Mouse (Mus musculus) embryonic fibroblast, embryonic 13.5 days (primary cell): ENCODE data around the gene Car5a. TPM values are rescaled to one million over a fixed set of nuclear protein-coding genes. Genes with fewer than 3 reads are reported as not detected.

ENCODE experiments used
- H3K27ac ChIP-seq: 2 replicates; pipeline ENCODE4 v1.5.1; 2012; ENCODE audit warnings: low read length, control low read depth, inconsistent platforms; ENCODE audit not compliant: insufficient read depth
- H3K4me1 ChIP-seq: 2 replicates; pipeline ENCODE4 v1.6.1; 2011; ENCODE audit warnings: low read length; ENCODE audit not compliant: control insufficient read depth, insufficient read depth
- H3K4me3 ChIP-seq: 2 replicates; pipeline ENCODE4 v1.5.1; 2011; ENCODE audit warnings: mild to moderate bottlenecking, control low read depth, low read length; ENCODE audit not compliant: insufficient read depth
- CTCF ChIP-seq: IDR thresholded peaks from 2 replicates; pipeline ENCODE4 v1.5.1; 2011; ENCODE audit warnings: mild to moderate bottlenecking, control low read depth, low read length, moderate library complexity, borderline replicate concordance; ENCODE audit not compliant: insufficient read depth
- POLR2A ChIP-seq: IDR thresholded peaks from 2 replicates; pipeline ENCODE4 v1.6.1; 2011; ENCODE audit warnings: low read depth, mild to moderate bottlenecking, control low read depth, low read length, moderate library complexity
- polyA plus RNA-seq: library from polyadenylated mRNA; stranded (reverse); fragments of >200 nt; gene quantifications from 2 replicates; pipeline ENCODE4 v1.2.4, GENCODE M21; 2011; ENCODE audit warnings: low read depth; ENCODE audit not compliant: missing spikeins, insufficient read length

Car5a gene
- polyA plus RNA-seq, 1 experiment = 3.5 TPM

DNA sequence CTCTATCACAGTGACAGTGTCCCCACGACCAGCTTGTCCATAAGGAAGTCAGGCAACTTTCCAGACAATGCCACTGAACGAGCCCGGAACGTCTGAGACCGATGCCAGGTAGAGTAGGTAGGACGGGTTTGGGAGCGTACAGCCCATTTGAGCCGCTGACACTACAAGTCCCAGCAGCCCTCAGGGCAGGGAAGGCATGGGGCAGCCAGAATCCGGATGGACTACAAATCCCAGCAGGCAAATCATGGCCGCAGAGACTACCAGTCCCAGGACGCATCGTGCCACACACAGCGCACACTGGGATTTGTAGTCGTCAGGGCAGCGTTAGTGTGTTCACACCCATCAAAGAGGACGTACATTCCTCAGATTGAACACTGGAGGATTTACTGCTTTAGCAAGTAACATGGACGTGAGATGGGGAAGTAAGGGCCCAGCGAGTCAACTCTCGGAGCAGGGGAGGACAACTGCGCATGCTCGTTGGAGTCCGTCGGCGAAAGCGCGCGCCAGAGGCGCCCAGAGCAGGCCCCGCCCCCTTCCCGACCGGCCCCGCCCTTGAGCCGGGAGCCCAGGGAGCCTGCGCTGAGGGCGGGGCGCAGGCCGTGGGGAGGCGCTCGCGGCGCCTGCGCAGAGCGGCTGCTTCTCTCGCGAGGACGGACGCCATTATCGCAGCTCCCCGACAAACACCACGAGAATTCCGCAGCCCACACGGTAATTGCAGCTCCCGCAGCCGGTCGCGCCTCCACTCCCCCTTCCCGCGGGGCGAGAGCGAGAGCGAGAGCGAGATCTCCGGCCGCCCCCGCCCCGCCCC is 5.4 kb upstream of the Car5a start:
- Histone ChIP-seq H3K4me3 (peak overlapping the region; percentile 43), H3K4me1 (peaks cover 6% of the 10 kb centered on the region), H3K27ac (peak overlapping the region; percentile 83)
- TF ChIP-seq POLR2A (peak; percentile 67), CTCF (no peak)

DNA sequence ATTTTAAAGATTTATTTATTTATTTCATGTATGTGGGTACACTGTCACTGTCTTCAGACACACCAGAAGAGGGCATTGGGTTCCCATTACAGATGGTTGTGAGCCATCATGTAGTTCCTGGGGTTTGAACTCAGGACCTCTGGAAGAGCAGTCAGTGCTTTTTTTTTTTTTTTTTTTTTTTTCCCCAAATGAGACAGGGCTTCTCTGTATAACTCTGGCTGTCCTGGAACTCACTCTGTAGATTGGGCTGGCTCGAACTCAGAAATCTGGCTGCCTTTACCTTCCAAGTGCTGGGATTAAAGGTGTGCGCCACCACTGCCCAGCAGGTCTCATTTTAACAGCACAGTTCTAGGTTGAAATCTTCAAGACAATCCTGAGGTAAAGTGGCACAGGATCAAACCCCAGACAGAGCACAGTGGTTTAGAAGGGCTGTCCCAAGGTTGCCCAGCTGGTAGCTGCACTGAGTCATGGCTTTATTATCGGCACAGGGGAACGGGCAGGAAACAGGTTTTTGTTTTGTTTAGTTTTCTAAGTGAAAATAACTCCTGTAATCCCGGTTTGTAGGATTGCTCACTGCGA is 4.6 kb upstream of the Car5a start, which contains the start of gene Banp:
Gene Banp (plus strand): TSS at position 529 of the 579 bp plus-strand sequence.
- Histone ChIP-seq H3K4me1 (peaks cover 3% of the 10 kb centered on the region; the same call in 1 of the 2 replicates), H3K4me3 (peak within 1 kb of the TSS; percentile 43), H3K27ac (peak within 1 kb of the TSS; percentile 83)
- TF ChIP-seq CTCF (no peak), POLR2A (no peak)

DNA sequence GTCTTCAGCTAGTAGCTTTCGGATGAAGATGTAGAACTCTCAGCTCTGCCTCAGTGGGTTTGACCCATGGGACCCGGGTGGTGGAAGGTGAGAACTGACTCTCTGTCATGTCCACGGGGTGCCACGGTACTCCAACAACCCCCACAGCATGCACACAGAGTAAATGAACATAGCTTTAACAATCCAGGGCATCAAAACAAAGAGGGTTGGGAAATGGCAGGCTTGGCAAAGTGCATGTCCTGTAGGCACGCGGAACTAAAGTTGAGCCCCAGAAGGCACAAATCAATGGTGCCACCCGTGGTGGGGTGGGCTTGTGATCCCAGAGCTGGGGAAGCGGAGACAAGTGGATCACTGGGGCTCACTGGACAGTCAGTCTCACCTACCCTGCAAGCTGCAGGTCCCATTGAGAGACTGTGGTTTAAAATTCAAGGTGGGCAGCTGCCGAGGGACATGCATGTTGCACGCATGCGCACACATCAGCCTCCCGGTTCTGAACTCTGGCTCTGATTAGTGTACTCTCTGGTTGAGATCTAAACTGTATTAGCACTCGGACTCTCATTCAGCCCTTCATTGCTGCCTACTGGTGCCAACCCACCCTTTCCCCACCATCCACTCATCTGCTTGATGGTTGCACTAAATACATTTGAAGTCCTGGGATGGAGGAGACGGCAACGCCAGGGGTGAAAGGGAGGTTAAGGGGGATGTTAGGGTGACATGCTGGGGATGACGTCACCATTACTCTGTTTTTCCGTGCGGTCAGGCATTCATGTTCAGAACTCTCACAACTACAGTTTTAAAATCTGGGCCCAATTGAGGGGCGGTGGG is 3.8 kb upstream of the Car5a start:
- TF ChIP-seq POLR2A (no peak), CTCF (no peak)
- peaks cover 3% of the 10 kb centered on the region; the same call in 1 of the 2 replicates for H3K4me1 ChIP-seq
- H3K4me3 ChIP-seq = 0 out of 2 replicates have a peak overlapping the region, but pooled peaks have one; percentile 2
- peak overlapping the region; percentile 8 for H3K27ac ChIP-seq

DNA sequence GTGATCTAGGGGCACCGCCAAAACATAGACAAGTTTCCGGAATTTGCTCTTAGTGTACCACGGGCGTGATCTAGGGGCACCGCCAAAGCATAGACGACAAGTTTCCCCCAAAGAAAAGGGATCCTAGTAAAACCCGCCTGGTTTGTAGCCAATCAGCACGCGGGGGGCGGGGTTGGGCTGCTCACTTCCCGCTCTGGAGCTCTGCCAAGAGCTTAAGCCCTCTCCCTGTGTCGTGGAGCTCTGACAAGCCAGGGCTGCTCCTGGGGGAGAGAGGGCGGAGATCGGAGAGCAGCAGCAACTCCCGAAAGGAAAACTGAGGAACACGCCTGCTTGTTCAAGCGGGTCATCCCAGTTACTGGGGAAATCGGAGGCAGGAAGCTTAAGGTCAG is 3.0 kb upstream of the Car5a start:
- peak overlapping the region; percentile 4; the same call in 1 of the 2 replicates for H3K4me3 ChIP-seq
- peaks cover 2% of the 10 kb centered on the region; the same call in 1 of the 2 replicates for H3K4me1 ChIP-seq

DNA sequence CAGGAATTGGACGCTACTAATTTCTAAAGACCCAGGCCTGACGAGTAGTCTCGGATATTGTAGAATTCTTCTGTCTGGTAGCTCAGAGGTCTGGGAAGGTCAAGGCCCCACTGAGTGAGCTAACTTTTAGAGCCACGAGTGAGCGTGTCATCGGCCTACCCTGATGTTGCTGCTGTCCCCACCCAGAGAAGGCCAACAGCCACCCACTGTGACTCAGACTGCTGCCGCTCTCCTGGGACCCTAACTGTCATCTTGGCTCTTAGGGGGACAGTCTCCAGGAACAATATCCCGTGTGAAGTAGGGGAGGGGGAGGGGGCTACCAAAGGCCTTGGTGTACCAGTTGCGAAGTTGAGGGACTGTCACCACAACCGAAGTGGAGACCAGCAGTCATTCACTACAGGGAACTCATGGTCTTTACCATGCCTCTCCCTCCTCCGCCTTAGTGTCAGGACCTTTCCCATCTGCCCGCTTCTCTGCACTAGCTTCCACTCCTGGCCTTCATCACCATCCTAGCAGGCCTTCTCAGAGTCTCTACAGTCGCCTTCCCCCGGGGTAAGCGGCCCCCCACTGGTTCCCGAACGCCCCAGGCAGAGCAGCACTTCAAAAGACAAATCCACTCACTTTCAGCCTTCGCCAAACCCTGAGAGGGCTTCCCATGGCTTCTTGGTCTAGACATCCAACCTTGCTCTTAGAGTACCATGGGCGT is 2.5 kb upstream of the Car5a start:
- peak overlapping the region; percentile 4; the same call in 1 of the 2 replicates for H3K4me3 ChIP-seq

More for the DNA sequence above, 3.0 kb upstream of the Car5a start:
- TF ChIP-seq POLR2A = peak; percentile 77
- no peak for TF ChIP-seq CTCF
- peak overlapping the region; percentile 8 for H3K27ac ChIP-seq

DNA sequence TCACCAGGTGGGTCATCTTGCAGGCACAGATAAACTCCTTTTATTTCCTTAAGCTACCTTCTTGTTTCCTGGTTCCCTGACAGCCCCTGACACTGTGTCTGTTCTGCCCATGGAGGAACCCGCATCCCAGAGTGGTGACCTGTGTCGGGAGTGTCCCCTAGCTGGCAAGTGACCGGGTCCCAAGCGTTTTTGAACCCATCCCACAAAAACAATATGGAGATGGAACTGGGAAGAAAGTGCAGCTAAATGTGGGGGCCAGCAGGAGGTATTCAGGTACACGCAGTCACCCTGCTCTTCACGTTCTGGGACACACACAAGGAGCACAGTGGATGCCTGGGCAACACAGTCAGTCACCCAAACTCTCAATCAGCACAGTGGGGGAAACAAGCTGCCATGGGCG is 1.6 kb upstream of the Car5a start:
- TF ChIP-seq CTCF = no peak
- no peak for TF ChIP-seq POLR2A
- H3K27ac ChIP-seq = no peak overlapping the region
- no peaks in the 10 kb centered on the region for H3K4me1 ChIP-seq
- no peak overlapping the region for H3K4me3 ChIP-seq

More for the DNA sequence above, 2.5 kb upstream of the Car5a start:
- no peak overlapping the region; the same call in 1 of the 2 replicates for H3K27ac ChIP-seq
- no peaks in the 10 kb centered on the region for H3K4me1 ChIP-seq
- TF ChIP-seq CTCF = no peak
- no peak for TF ChIP-seq POLR2A

DNA sequence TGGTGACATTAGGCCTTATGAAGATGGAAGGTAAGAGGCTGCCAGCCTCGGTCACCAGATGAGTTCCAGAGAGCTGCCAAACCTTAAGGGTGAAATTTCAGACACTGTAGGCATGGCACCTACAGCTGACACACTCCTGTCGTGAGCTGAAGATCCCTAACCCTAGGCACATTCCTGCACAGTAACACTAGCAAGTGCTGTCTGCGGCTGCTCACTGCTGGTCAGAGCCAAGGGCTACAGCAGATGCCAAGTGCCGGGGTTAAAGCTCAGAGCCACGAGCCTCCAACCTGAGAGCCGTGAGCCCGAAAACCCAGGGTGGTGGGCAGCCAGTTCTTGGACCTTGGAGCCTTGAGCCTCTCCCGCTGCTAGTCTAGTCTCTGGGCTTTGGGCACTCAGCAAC is 988 bp downstream of the Car5a start:
- no peak overlapping the region for H3K27ac ChIP-seq
- H3K4me1 ChIP-seq = no peaks in the 10 kb centered on the region
- H3K4me3 ChIP-seq = no peak overlapping the region
- TF ChIP-seq POLR2A = no peak
- no peak for TF ChIP-seq CTCF

DNA sequence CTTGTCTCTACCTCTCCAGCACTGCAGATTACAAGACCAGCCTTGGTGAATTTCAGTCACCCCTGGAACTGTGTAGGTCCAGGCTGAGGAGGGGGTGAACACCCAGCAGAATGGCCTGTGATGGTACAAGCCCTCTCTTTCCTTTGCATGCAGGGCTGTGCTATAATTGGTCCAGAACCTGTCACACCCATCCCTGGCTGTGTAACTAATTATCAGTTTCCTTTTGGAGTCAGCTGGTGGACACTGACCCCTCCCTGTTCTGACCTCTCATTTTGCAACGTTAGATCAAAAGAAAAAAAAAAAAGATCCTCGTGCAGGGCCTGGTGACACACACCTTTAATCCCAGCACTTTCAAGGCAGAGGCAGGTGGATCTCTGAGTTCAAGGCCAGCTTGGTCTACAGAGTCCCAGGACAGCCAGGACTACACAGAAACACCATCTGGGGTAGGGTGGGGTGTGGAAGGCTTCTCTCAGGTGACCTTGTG is 1.6 kb downstream of the Car5a start:
- H3K4me1 ChIP-seq = no peaks in the 10 kb centered on the region
- no peak overlapping the region for H3K4me3 ChIP-seq
- no peak for TF ChIP-seq POLR2A
- no peak for TF ChIP-seq CTCF
- H3K27ac ChIP-seq = no peak overlapping the region

DNA sequence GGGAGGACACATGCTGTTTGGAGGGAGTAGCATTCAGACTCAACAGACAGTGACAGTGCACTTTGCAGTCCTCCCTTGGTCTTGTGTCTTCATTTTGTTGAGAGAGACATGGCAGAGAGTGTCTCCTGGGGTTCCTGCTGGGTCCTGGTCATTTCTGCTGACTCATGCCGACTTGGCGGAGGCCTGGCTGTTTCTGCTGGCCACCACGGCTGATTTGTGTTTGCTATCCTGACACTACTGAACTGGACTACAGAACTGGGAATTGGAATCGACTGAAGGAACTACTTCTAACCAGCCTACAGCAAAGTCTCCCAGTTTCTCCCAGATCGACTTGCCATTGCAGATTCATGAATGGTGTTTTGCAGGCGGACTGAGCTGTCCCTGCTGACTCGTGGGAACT is 6.0 kb downstream of the Car5a start:
- H3K4me1 ChIP-seq = no peaks in the 10 kb centered on the region
- TF ChIP-seq CTCF = no peak

More for the DNA sequence above, 6.0 kb downstream of the Car5a start:
- H3K27ac ChIP-seq = no peak overlapping the region
- no peak overlapping the region for H3K4me3 ChIP-seq
